Mouse (Mus musculus) naive thymus-derived CD4-positive, alpha-beta T cell, adult 2 months (primary cell): ENCODE measurements around the gene Fanci.

Experiments
- DNase-seq: peaks from one replicate; pipeline ENCODE4 v3.0.0-alpha.2; 2011; ENCODE audit warnings: low read depth

Gene Fanci

DNA sequence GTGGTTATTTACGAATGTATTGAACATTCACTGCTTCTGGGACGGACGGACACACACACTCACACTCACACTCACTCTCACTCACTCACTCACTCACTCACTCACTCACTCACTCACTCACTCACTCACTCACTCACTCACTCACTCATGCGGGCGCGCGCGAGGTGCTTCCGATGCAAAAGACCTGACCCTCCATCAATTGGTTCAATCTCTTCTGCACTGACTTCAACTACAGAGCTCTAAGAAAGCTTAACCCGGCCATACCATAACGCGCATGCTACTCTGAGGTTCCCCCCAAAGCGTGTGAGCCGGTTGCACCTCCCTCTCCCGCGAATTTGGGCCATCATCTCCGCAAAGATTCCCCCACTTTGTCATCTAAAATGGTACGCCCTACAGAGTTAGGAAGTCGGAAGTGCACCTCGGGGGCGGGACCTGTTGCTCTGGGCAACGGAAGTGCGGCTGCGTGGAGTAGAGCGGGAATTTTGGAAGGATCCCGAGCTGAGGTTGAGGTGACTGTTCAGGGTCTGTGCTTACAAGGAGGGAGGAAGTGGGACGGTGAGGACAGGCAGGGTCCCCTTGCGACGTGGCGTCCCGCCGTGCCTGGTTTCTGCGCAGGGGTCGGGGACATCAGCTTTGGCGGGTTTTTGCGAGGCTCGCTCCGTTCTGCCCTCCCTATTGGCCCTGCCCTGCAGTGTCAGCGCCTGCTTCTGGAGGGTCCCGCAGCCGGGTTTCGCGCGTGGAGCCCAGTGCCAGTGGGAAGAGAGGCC, at the start of gene Fanci:
Gene Fanci, plus strand, starts transcription at position 47 of the 767 bp plus-strand sequence.
- peak; percentile 96 for DNase-seq

DNA sequence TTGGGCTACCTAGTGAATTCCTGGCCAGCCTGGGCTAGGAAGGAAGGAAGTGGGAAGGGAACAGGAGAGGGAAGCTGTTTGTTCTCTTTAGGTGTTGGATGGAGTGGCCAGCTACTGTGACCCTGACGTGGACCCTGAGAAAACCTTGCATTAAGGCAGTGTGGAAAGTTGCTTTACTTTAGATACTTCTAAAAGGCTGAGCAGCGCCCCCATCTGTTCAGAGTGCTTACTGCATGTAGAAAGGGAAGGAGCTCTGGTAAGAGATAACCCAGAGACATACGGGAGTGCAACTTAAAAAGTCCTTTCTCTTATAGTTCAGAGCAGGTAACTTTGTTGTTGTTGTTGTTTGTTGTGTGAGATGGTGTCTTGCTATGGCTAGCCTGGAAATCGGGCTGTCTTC, 45.8 kb upstream of the Fanci start:
- peak; percentile 73 for DNase-seq

DNA sequence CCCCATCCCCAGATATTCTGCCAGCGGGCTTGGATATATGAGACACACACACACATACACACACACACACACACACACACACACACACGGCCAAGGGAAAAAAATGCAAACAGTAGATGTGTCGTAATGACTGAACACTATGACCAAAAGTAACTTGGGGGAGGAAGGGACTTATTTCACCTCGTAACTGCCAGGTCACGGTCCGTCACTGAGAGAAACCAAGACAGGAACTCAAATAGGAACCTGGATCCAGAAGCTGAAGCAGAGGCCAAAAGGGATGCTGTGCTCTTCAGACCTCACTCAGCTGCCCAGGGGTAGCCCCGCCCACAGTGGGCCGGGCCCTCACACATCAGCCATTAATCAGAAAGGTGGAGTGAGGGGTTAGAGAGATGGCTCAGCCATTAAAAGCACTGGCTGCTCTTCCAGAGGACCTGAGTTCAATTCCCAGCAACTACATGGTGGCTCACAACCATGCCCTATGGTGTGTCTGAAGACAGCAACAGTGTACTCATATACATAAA, 45.1 kb upstream of the Fanci start:
- DNase-seq, result no peak

DNA sequence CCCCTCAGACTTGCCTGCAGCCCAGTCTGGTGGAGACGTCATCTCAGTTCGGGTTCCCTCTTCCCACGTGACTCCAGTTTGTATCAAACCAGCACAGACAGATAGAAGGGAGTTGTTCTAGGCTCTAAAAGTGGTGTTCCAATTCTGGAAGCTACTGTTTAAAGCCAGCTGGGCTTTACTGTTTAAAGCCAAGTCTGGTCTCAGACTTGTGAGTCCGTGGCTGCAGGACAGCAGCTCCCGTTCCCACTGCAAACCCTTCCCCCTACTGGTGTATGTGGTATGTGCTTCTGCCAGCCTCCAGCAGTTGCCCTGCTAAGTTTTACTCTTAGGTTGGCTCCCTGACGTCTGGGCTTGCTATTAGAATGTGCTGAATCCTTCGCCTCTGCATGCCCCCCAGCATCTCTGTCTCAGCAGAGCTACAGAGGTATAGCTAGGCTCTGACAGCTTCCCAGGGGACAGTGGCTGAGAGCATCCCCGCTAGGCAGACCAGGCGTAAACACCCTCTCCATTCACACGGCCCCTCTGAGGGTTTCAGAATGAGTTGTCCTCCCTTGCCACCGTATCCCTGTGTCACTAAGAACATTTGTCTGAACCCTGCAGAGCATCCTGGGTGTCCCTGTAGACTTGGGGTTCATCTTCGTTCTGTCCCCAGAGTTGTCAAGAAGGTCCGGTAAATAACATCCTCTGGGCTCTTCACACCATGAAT, 44.5 kb upstream of the Fanci start:
- DNase-seq, result no peak

DNA sequence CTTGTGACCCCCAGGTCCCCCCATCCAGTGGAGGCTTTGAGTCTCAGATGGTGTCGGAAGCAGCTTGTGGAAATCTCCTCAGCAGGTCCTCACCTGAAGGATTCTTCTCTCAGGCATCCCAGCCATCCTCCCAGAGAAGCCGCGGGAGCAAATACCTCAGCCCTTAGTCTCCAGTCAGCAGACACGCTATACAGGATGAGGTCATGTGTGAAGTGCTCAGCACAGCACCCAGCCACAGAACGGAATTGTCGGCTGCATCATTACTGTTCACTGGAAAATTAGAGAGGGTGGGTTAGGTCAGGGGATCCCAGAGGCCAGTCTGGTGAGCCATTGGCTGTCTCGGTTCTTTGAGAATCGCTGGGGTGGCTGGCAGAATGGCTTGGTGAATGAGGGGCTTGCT, 42.9 kb upstream of the Fanci start:
- DNase-seq, result no peak

DNA sequence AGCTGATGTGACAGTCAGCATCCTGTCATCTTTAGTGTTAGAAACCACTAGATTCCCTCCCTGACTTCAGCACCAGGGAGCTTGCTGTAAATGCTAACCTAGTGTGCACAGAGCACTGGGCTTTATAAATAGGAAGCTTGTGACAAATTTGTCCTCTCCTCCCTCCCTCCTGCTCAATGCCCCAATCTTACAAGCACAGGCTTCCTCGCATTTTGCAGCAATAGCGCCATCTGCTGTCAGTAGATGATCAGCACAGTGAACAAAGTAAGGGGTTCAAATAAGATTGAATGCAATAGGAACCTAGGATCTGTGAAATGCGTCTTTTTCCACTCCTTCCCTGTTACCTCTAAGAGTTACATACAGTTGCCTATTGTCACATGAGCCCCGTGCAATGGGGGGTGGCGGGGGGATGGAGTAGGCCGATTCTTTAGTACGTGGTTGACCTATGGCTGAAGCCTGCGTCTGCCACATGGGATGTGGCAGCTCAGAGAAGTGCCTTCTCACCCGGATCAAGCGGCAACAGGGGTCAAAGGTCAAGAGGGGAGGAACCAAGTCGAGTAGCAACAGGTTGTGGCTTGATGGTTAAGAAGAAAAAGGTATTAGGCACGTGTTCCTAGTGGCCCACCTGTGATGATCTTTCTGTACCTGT, 41.9 kb upstream of the Fanci start:
- peak; percentile 83 for DNase-seq

DNA sequence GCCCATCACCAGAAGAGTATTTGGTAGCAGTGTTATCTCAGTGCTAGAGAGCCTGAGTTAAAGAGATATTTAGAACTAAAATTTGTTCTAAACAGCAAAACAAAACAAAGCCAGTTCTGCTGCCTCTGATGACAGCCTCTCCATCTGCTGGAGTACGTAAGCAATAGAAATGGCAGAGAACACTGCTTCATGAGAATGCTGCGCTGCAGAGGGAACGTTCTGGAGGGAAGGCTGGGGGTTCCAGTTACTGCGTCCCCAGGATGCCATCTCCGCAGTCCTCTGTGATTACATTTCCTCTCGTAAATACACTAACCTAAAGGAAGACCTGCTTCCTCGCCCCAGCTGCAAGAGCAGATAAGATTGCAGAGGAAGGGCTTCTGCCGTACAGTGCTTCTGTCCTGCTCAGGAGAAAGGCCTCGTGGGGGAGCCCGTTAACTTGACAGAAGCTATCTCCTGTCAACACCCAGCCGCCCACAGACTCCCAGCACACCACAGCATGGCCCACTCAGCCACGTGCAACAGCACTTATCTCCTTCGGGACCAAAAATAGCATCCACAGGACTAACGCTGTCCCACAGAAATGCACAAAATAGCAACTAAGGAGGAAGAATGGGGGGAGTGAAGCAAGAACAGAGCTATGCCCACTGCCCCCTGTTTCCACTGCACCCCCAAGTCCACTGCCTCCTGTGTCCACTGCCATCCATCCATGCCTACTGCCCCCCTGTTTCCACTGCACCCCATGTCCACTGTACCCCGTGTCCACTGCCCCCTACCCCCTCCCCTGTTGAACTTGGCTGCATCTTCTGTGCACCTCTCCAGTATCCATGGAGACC, 33.2 kb upstream of the Fanci start:
- no peak for DNase-seq

DNA sequence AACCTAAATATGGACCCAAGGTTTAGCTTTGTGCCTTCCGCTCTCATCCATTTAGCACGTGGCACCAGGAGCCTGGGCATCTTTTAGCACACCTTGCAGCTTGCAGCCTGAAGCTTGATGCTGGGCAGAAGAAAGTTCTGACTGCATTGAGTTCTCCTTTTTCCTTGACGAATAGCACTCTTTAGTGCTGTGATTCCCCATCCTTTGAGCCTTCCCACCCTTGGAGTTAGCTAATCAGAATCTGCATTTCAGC, 32.6 kb upstream of the Fanci start:
- DNase-seq, result no peak

DNA sequence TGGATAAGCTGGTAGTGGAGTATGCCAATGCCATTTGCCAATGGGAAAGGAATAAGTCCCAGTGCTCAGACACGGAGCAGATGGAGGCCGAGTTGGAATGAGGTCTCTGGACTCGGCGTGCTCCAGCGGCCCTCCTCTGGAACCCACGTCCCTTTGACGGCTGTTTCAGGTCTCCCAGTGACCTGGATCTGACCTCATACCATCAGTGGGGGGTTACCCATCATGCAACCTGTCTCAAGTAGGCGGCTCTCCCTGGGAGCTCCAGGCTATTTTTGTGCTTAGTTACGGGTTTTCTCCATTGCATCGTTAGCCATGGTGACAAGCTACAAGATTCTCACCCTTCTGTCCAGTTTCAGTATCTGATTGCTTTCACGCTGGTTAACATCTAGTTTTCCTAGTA, 31.7 kb upstream of the Fanci start:
- no peak for DNase-seq

DNA sequence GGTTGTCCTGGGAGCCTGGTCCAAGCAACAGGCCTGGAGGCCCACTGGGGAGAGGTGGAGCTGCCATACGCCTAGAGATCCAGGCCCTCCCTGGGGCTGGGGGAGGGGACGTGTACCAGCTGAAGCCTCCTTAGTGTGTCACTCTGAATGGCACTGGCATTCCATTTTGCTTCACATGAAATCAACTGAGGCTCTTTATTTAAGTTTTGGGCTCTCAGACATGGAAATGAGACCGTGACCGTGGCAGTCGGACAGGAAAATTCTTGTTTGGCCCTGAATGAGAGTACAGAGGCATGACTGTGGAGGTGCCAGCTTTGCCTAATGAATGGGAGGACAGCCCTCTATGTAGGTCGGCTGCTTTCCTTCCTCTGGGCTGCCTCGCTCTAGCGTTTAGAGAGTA, 29.5 kb upstream of the Fanci start:
- DNase-seq, result no peak

DNA sequence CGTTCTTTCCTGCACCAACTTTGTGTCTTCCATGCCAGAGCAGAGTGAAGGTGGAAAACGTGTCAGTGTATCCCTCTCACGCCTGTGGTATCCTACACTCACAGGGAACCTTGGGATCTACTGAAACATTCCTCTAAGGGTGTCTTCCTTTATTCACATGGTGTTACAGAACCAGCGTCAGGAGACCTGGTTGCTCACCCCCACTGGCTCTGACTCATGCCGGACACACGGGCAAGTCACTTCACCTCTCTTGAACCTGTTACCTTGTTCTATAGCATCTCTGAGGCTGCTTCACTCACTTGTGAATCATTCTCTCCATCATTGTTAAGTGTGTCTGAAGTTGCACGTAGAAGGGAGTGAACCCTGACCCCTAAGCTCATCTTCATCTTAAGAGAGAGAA, 28.9 kb upstream of the Fanci start:
- DNase-seq, result no peak

DNA sequence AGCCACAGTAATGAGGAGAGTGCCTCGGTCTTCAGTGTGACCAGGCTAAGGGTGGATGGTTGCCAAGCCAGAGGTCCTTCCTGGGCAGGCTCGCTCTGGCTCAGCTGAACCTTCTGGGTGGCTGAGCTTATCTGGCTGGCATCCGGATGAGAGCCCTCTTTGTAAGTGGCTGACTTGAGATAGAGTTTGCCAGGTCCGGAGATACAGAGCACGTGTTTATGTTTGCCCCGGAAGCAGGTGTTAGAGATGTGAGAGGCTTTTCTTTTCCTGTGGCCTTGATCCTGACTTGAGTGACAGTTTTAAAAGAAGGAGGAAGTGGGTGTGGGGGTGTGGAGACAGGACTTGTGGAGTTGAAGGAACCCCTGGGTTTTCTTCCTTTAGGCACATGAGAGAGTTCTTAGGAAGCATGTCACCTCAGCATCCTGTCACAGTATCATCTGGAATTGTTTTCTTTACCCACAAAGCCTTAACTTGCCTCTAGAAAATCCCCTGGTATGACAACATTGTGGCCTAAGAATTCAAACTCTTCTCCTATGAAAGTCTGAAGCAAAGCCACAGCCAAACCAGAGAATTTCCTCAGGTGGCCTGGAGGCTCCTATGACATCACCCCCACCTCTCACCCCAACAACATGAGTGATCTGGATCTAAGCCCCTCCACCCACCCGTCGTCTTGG, 28.2 kb upstream of the Fanci start:
- peak; percentile 84 for DNase-seq

DNA sequence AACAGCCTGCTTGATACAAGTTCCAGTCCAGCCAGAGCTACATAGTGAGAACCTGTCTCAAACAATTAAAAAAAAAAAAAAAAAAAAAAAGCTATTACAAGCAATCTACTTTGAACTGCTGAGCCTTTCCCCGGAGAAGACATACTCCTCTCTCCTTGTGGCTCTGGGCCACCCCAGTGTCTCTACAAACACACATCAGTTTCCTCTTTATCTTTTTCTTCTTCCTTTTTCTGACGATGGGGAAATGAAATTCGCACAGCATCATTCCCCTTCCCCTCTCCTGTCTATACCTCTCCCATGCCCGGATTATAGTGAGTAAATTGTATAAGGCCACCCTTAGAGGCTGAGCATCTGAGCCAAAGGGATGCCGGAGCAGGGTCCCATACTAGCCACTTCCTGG, 23.1 kb upstream of the Fanci start:
- DNase-seq, result no peak

DNA sequence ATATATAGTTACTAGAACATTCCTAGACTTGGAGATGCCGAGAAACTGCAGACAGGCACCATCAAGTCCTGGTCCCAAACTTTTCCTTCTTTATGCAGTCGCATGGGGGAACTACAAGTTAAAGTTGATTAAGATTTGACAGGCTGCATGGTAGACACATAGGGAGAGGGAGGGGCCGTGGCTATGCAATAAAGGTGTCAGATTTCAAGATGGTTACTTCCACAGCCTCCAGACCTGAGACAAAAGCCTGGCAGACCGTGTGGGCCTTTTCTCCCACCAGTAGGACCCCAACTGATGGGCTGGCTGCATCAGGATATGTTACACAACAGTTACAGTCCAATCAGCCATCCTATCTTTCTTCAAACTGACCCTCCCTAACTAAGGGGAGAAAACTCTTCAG, 22.3 kb upstream of the Fanci start:
- DNase-seq, result no peak

DNA sequence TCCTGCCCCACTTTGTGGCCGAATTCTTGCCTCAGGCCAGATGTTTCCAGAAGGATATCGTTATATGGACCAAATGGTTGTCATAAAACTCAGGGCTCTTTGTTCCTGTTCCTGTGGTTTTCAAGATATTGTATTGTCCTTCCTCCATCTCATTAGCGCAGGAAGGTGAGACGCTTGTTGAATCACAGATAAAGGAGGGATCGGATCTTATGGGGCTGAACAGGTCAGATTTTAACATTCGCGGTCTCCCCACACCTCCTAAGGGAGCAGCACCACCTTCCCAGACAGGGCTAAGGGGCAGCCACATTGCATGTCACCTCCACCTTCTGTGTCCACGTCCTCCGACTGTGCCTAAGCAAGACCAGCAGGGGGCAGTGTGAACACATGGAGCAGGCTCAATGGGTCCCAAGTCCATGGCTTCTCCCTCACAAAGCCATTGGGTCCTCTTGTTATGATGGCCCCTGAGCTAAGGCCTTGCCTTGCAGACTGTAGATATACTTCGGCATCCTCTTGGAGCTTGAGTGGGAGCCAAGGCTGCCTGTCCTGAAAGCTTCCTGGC, 20.3 kb upstream of the Fanci start:
- DNase-seq, result peak; percentile 90

DNA sequence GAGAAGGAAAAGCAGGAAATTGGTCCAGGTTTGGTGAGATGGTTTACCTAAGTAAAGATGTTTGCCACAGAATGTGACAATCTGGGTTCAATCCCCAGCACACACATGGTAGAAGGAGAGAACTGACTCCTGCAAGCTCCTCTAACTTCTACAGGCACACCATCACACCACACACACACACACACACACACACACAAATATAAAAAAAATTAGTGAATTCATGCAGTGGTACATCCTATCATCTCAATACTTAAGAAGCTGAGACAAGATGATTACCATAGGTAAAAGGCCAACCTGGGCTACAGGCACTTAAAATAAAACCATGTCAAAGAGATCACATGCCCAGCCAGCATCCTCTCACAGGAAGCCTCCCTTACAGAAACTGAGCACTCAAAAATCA, 17.7 kb upstream of the Fanci start:
- DNase-seq, result no peak

DNA sequence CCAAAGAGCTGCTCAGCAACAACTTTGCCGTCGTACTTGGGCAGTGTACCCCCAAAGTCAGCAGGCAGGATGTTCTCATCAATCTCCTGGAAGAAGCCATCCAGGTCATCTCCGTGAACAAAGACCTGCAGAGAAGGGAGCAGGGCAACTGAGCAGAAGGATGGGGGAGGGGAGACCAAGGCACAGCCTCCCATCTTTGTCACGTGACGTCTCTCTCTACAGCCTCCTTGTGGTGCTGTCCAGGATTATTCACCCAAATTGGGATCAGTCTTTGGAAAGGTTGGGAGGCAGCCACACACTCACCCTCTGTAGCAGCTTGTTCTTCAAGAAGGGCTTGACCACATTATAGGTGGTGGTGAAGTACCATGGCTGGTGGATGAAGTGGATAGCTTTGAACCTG, 16.1 kb upstream of the Fanci start:
- DNase-seq, result no peak

DNA sequence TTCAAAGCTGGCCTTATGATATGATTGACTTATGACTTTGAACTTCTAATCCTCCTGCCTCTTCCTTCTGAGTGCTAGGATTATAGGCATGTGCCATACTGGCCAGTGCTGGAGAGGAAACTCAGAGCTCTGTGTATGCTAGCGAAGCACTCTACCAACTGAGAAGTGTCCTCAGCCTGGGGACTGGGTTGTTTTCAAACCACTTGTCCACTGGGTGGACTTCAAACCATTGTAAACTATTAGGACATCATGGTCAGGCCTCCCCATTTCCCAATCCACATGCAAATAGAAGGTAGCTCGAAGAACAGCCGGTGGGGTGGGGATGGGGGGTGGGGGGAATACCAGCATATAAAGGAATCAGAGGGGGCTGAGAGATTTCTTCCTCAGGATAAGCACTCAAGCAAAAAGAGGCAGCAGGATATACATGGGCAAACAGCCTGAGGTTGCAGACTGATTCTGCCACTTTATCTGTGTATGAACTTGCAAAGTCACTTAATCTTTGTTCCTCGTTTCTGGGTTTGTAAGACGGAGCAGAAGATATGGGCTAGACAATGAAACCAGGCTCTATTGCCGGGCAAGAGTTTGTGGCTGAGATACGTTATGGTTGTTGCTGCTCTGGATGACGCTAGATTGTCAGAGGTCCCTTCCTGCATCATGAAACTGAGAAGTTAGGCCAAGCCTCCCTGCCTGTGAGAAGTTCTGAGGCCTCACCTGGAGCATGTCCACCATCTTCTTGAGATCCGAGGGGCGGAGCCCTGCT, 15.0 kb upstream of the Fanci start:
- no peak for DNase-seq

DNA sequence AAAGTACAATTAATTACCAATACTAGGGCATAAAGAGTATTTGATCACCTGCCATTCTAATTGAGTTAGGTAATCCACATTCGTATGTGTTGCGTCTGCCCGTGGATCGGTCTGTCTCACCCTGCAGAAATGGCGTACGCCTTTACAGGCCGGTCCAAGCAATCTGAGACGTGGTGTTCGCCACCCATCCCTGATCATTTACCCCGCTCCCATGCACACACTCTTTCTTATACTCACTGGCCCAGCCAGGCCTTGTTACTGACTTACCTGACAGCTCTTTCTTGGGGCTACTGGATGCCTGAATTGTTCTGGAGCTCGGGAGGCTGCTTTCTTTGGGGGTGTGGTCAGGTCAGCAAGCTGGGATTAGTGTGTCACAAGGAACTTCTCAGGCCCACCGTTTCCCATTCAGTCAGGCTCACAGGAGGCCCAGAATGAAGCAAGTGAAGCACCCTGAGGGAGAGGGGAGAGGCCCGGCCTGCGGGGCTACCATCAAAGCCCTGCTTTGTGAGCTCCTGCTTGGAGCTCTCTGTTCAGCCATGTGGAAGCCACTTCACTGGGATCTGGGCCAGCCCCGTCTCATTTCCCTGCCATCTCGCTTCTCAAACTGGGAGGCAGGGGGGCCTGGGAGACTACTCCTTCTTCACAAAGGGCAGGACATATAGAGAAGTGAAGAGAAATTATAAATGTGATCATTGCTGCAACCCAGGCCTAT, 5.2 kb upstream of the Fanci start, which contains the start of gene Rlbp1:
Gene Rlbp1, minus strand, starts transcription at position 627 of the 712 bp plus-strand sequence.
- no peak for DNase-seq

DNA sequence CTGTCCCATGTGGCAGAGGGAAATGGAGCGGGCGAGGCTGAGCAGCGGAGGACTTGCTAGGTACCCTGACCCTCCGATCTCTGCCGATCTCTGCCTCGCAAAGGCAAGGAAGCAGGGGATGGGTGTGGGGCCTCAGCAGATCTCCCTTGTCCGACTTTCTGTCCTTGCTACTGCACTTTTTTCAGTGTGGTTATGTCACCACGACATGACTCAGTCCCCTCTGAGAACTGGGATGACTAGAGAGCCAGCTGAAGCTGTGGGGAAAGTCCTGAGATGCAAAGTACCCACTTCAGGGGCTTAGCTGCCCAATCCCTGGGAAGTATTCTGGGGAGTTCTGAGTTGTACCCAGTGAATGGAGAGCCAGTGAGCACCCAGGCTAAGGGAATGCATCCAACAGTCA, 4.6 kb upstream of the Fanci start:
- no peak for DNase-seq
